Mouse (Mus musculus) heart, embryonic 11.5 days (tissue): ENCODE measurements around the gene Stab2. TPM values are rescaled to one million over a fixed set of nuclear protein-coding genes. Genes with fewer than 3 reads are reported as not detected.

Experiments used
- ATAC-seq: fragments of 200-750 bp; cut with Nextera tagmentation; replicated peaks from 2 replicates; pipeline ENCODE4 v1.8.0; 2017; ENCODE audit warnings: moderate library complexity; ENCODE audit not compliant: insufficient number of reproducible peaks, low FRiP score, low TSS enrichment
- H3K27ac ChIP-seq: fragments of 300-500 bp; sonication (generic); 2 replicates; pipeline ENCODE4 v1.5.1; 2014; ENCODE audit warnings: mild to moderate bottlenecking, low read depth, low read length
- H3K27me3 ChIP-seq: fragments of 300-500 bp; sonication (generic); 2 replicates; pipeline ENCODE4 v1.6.1; 2014; ENCODE audit warnings: mild to moderate bottlenecking, low read length, mixed read lengths; ENCODE audit not compliant: control insufficient read depth, insufficient read depth
- H3K36me3 ChIP-seq: fragments of 300-500 bp; sonication (generic); 2 replicates; pipeline ENCODE4 v1.6.1; 2014; ENCODE audit warnings: mild to moderate bottlenecking, low read length, moderate library complexity, mixed read lengths; ENCODE audit not compliant: control insufficient read depth, insufficient read depth
- H3K4me1 ChIP-seq: fragments of 300-500 bp; sonication (generic); 2 replicates; pipeline ENCODE4 v1.6.1; 2014; ENCODE audit warnings: low read length; ENCODE audit not compliant: control insufficient read depth, insufficient read depth
- H3K4me2 ChIP-seq: fragments of 300-500 bp; sonication (generic); 2 replicates; pipeline ENCODE4 v1.6.1; 2014; ENCODE audit warnings: mild to moderate bottlenecking, moderate library complexity
- H3K4me3 ChIP-seq: fragments of 300-500 bp; sonication (generic); 2 replicates; pipeline ENCODE4 v1.5.1; 2014; ENCODE audit warnings: low read depth, low read length
- H3K9ac ChIP-seq: fragments of 300-500 bp; sonication (generic); 2 replicates; pipeline ENCODE4 v1.6.1; 2014; ENCODE audit warnings: mild to moderate bottlenecking, low read depth, low read length, moderate library complexity
- H3K9me3 ChIP-seq: fragments of 300-500 bp; sonication (generic); replicated peaks from 2 replicates; pipeline ENCODE4 v1.6.1; 2016; ENCODE audit warnings: low read length; ENCODE audit not compliant: control insufficient read depth
- WGBS: fragments of 180-500 bp; shearing (Covaris S2); extraction: QIAGEN DNeasy Blood & Tissue Kit; methylation state at CpG from one replicate; pipeline ENCODE4 v1.1.7; 2014; ENCODE audit not compliant: insufficient replicate concordance; 5-methylcytosine and 5-hydroxymethylcytosine counted together
- polyA plus RNA-seq: library from polyadenylated mRNA; unstranded; fragments of >200 nt; fragmentation: Nextera tagmentation; extraction: Ambion mirVana; gene quantifications from 2 replicates; pipeline ENCODE4 v1.2.1, GENCODE M21; 2014

Stab2 gene
- polyA plus RNA-seq, 1 experiment from 2014 or later = 1.5 TPM

GRCm38 (mm10) chr10:86808013-86808758 is 199.6 kb downstream of the Stab2 start:
- H3K9me3 ChIP-seq = no peaks in the 10 kb centered on the region
- no peaks in the 10 kb centered on the region for H3K27me3 ChIP-seq
- H3K9ac ChIP-seq = no peak overlapping the region
- WGBS = 81% methylated on average over 15 of the region's 15 CpGs
- H3K4me1 ChIP-seq = no peaks in the 10 kb centered on the region
- no peak for ATAC-seq
- H3K27ac ChIP-seq = no peak overlapping the region
- no peaks in the 10 kb centered on the region for H3K36me3 ChIP-seq
- H3K4me2 ChIP-seq = no peak overlapping the region
- H3K4me3 ChIP-seq = no peak overlapping the region

- ATAC-seq = no peak
- Histone ChIP-seq H3K9me3 (no peaks in the 10 kb centered on the region), H3K4me1 (no peaks in the 10 kb centered on the region), H3K36me3 (no peaks in the 10 kb centered on the region), H3K9ac (no peak overlapping the region), H3K27ac (no peak overlapping the region), H3K4me3 (no peak overlapping the region), H3K27me3 (no peaks in the 10 kb centered on the region), H3K4me2 (no peak overlapping the region)
- 88% methylated on average over 1 of the region's 1 CpGs for WGBS
Observed at GRCm38 (mm10) chr10:86807362-86807761, 200.5 kb downstream of the Stab2 start.

GRCm38 (mm10) chr10:86796073-86796741 is 211.6 kb downstream of the Stab2 start:
- whole genome bisulfite sequencing = 93% methylated on average over 5 of the region's 5 CpGs
- Histone ChIP-seq H3K4me1 (peaks cover 28% of the 10 kb centered on the region), H3K9me3 (no peaks in the 10 kb centered on the region), H3K9ac (no peak overlapping the region), H3K27ac (no peak overlapping the region), H3K4me2 (no peak overlapping the region), H3K36me3 (no peaks in the 10 kb centered on the region), H3K27me3 (no peaks in the 10 kb centered on the region), H3K4me3 (no peak overlapping the region)
- no peak for ATAC-seq

GRCm38 (mm10) chr10:86794794-86795535 is 212.9 kb downstream of the Stab2 start:
- Histone ChIP-seq H3K4me2 (no peak overlapping the region), H3K4me3 (no peak overlapping the region), H3K9me3 (no peaks in the 10 kb centered on the region), H3K4me1 (peaks cover 30% of the 10 kb centered on the region), H3K36me3 (no peaks in the 10 kb centered on the region), H3K27ac (peak overlapping the region; percentile 37), H3K27me3 (no peaks in the 10 kb centered on the region), H3K9ac (no peak overlapping the region)
- 80% methylated on average over 9 of the region's 9 CpGs for WGBS
- no peak for ATAC-seq

DNA sequence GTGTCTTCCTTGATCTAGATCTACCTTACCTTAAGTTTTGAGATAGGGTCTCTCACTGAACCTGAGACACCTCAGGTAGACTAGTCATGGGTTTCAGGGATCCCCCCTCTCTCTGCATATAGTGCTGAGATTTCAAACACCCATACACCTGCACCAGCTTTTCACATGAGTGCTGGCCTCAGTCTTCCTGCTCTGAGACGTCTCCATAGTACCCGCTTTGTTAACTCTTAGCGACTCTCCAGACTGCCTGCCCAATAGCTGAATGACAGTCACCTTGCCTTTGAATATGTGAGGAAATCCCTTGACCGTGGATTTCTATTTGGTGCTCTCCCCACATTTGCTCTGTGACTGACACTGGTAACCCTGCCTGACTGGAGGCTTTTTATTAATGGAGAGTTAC is 213.6 kb downstream of the Stab2 start:
- no peak overlapping the region for H3K4me3 ChIP-seq
- no peaks in the 10 kb centered on the region for H3K27me3 ChIP-seq
- H3K9ac ChIP-seq = no peak overlapping the region
- no peak overlapping the region for H3K27ac ChIP-seq
- no peak overlapping the region for H3K4me2 ChIP-seq
- H3K36me3 ChIP-seq = no peaks in the 10 kb centered on the region
- H3K9me3 ChIP-seq = no peaks in the 10 kb centered on the region
- ATAC-seq = no peak
- H3K4me1 ChIP-seq = peaks cover 30% of the 10 kb centered on the region
- 89% methylated on average over 4 of the region's 4 CpGs for WGBS

DNA sequence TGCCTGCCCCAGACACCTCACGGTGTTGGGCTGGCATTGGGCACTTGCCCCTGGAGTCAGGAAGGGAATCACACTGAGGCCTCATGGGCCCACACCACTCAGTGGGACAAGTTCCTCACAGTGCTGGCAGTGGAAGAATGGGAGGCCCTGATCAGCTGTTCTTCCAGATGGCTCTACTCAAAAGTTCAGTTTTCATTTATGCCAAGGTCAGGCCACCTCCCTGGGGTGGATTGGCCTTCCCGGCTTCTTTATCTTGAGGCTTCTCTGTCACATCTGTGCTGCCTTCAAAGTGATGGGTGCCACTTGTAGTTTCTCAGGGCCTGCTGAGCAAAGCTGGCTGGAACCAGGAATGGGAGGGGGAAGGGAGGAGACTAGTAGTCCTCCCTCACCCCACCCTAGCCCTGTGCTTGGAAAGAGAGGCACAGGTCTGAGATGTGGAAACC is 214.3 kb downstream of the Stab2 start:
- Histone ChIP-seq H3K4me2 (no peak overlapping the region), H3K9me3 (no peaks in the 10 kb centered on the region), H3K27ac (peak overlapping the region; percentile 54; the same call in 1 of the 2 replicates), H3K27me3 (no peaks in the 10 kb centered on the region), H3K4me3 (no peak overlapping the region), H3K36me3 (no peaks in the 10 kb centered on the region), H3K9ac (no peak overlapping the region), H3K4me1 (peaks cover 30% of the 10 kb centered on the region)
- peak; percentile 35; the same call in 1 of the 2 replicates for ATAC-seq
- 43% methylated on average over 2 of the region's 2 CpGs for WGBS

DNA sequence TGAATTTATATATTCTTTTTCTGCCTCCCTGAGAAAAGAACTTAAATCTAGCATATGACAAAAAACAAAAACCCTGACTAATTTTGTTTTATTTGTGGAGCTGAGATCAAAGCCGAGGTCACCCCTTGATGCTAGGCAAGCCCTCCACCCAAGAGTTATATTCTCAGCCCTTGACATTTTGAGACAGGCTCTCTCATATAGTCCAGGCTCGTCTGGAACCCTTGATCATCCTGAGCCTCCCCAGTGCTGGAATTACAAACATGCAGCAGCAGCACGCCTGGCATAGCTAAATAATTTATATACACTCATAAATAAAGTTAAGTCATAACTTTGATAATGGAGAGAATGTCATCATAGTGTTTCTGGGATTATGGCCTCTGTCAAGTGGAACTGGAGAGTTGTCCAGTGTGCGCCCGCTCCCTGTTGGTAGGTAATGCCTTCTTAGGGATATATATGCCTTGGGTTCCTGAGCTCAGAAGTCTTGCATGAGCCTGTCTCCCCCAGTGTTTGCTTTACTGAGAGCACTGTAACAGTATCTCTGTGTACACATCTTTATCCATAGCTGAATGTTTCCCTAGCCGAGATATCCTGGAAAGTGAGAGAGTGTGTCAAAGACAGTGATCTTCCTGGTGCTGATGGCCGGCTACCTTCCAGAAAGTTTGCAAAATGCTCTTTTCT is 216.2 kb downstream of the Stab2 start:
- WGBS = 61% methylated on average over 7 of the region's 7 CpGs
- Histone ChIP-seq H3K4me1 (peaks cover 30% of the 10 kb centered on the region), H3K4me3 (no peak overlapping the region), H3K4me2 (no peak overlapping the region), H3K9ac (no peak overlapping the region), H3K27ac (no peak overlapping the region), H3K36me3 (no peaks in the 10 kb centered on the region), H3K27me3 (no peaks in the 10 kb centered on the region), H3K9me3 (no peaks in the 10 kb centered on the region)
- no peak for ATAC-seq
